Mouse (Mus musculus) yolk sac, embryonic 10.5 days (tissue): ENCODE measurements around the gene Emc10.

Source experiments
- DNase-seq: peaks from one replicate; pipeline ENCODE4 v3.0.0-alpha.2; 2017; ENCODE audit warnings: low spot score

Emc10 gene

DNA sequence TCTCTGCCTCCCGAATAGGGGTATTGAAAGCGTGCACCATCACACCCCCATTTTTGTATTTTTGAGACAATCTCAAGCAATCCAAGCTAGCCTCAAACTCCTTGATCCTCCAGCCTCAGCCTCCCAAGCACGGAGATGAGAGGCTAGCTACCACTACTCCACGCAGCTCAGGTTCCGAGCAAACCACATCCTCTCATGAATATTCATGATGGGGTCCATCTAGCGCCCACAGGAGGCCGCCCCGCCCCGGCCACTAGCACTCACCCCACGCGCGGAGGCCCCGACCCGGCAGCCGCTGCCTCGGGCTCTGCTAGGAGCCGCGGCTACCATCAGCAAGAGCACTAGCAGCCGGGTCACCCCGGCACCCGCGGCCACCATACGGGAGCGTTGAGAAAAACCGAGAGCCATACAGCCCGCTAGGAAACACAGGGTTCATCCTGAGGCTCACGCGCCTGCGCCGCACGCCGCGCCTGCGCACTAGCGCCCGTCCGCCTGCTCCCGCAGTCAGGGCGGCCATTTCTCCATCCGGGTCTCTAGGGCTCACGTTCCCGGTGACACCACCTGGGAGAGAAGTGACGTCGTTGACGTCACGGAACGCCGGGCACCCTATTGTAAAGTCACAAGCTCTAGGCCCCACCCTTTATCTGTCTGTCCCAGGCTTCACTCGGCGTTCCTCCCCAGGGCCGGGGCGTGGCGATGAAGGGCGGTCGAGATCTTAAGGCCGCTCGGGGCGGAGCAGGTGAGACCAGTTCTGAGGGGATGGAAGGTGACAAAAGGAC, at the start of gene Emc10, which contains the start of gene Fam71e1:
Emc10 (minus strand) TSS at position 538 of the 779 bp plus-strand sequence.
Fam71e1 (plus strand) TSS at position 590 of the 779 bp plus-strand sequence.
- DNase-seq, result peak; percentile 97

DNA sequence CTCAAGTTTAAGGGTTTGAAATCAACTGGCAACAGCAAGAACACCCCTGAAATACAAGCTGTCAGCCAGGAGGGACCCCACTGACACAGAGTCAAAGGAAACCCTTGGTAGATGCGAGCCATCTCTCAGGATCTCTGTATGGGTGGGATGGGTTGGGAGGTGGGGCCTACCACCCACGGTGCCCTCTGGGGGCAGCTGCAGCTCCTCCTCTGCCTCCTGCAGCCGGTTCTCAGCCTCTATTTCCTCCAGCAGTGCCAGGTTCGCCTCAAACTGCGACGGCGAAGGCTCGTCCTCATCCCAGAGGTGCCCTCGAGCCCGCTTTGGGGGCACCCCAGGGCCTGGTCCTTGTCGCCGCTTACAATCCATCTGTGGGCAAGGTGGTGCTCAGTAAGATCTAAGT, 46.7 kb upstream of the Emc10 start:
- no peak for DNase-seq

DNA sequence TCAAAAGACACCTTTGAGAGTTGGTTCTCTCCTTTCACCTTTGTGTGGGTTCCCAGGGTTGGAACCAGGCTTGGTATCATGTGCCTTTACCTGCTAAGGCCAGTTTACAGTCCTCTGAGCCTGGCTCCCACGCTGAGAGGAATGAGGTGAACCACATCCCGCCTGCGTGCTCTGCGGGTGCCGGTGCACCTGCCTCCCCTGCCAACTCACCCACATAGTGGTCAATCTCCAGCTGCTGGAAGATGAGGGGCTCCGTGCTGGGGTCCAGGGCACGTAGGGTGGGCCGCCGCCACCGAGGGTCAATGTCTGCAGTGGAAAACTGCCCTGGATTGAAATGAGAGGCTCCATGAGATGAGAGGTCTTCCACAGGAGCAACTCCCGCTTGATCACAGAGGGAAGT, 46.2 kb upstream of the Emc10 start:
- DNase-seq, result no peak

DNA sequence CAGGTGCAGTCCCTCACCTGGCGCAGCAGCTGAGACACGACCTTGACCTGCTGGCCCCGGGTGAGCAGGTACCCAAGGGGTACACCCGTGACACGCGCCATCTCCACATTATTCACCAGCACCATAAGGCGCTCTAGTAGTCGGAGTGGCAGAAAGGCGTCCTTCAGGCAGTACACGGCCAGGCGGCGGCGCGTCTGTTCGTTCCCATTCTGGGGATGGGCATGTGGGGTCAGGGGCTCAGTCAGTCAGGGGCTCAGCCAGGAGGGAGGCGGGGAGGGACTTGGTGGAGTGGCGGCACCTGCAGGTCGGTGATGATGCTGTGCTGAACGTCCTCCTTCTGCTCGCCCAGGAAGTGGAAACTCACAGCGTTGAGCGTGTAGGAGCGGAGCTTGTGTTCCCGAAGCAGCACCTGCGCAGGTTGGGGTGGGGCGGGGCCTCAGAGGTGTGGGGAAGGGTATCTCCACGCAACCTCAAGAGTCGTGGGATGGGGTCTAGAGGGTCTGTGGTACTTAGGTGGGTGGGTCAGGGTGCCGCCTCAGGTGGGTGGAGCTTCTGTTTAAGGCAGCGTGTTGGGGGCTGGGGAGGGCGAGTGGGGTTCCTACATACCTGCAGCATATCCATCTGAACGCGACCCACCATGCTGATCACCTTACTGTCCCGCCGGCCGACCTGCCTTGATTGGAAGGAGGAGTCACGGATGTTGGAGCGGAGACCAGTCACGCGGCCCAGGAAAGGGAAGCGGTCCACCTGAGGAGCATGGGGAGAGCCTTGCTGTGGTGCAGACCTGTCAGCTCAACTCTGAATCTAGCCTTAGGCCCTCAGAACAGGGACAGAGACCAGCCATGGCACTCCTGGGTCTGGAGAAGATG, 42.7 kb upstream of the Emc10 start:
- DNase-seq, result no peak

DNA sequence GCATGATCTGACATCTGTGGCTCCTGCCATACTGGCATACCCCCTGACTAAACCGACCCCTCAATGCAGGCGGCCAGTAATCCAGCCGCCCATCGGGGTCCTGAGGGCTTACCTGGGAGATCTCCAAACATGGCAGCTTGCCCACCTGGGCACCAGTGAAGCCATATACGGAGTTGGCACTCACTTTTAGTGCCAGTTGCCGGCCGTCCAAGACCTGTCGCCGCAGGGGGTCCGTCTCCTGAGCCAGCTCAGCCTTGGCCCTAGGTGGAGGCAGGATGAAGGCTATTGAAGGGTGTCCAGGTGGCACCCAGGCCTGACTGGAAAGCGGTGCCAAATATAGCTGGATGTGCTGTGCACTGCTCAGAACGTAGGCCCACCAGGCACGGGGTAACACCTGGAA, 41.2 kb upstream of the Emc10 start:
- DNase-seq, result no peak

DNA sequence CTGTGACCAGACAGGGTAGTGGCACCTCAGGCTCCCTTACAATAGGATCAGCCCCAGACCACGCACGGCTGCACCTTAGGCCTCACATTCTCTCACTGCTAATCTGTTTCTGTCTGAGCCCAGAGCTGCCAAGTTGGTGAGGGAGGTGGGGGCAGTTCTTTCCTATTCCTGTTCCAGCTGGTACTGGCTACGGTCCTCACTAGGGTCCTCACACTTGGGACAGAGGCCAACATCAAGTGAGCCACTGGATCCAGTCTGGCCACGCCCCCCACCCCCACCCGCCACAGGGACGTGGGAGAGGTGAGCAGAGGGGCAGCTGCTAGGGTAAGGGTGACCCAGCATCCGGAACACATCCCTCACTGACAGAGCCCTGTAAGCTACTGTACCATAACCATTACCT, 40.7 kb upstream of the Emc10 start:
- no peak for DNase-seq

DNA sequence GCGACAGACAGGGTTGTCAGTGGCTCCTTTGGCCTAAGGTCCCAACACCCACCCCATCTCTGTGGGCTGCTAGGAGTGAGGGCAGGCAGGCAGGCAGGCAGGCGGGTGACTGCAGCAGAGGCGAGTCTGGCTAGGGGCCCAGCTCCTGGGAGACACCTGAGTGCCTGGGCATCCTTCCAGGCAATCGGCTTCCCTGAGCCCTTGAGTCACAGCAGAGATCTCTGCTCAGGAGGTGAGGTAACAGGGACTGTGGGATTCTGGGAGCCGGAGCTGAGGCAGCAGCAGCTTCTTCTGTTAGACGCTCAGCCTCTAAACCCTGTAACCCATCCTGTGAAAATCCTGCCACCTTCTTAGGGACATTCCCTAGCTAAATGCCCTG, 40.2 kb upstream of the Emc10 start:
- no peak for DNase-seq

DNA sequence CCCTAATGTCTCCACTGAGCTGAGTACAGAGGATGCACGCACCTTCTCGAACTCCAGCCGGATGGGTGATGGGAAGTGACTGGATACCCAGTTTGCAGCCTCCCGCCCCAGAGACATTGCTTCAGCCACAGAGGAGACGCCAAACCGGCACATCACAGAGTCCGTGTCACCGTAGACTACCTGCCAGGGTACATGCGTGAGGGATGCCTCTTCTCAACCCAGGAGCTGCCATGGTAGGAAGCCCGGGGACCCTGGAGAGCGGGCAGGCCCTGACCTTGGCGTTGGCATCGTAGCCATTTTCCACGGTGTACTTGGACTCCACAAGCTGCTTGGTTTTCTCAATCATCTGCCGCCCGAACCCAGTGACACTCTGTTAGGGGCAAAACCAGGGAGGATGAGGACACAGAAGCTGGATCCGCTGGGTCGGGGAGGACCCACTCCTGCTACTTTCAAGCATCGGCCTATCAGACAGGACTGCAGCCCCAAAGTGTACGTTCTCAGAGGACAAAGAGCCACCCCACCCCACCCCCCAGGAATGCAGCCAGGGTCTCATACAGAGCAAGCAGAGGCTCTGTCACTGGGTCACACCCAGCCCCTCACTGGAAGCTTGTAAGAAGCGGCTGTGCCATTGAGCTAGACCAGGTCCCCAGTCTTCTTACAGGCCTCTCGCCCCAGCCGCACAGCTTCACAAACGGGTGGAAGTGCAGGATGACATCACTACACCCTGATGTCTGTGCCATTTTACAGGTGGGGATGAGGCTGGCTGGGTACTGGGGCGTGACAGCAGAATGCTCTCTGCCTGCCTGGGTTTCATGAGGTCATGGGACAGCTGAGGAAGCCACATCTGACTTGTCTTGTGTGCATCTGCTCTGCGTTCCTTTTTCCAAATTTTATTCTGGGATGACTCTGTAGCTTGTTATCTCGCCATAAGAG, 39.6 kb upstream of the Emc10 start:
- DNase-seq, result no peak

DNA sequence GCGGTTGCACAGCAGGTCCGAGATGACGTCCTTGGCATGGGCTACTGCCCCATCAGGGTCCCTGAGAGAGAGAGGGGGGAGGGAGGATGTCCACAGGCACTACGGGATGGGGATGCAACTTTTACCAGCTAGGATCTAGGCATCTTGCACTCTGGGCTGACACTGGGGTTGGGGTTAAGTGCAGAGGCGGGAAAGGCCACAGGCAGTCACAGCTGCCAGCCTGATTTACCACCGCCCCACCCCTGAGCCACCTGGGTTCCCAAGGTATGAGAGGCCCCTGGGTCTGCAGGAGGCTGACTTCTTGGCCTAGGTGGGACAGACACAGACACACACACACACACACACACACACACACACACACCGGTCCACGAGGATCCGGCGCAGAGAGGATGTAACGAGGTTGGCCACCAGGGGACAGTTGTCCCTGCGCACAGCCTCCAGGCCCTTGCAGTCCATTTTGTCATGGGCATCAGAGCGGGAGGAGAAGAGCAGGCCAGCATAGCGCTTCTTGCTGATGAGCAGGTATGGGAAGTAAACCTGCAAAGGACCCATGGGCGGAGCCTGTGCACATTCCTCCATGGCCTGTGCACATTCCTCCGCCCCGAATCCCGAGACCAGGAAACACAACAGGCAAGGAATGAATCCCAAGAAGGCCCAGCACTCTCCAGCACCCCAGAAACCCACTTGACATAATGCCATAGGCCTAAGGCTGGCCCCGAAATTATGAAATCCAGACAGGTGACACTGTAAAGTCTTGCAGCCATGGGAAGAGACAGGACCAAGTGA, 38.5 kb upstream of the Emc10 start:
- DNase-seq, result no peak

DNA sequence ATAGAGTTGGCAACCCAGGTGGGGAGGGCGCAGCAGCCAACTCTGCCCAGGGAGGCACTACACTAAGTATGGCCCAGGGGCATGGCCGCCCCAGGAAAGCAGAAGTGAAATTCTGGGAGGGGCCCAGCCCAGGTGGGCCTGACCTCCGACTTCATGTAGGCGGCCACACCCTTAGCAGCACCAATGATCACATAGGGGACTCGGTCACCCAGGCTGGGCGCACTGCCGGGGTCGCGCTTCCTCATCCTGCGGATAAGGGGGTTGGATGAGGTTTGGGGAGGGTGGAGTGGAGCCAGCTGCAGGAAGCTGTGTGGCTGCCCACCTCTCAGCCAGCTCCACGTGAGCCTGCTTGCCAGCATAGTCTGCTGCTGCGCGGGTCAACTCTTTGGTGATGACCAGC, 37.9 kb upstream of the Emc10 start:
- DNase-seq, result no peak

DNA sequence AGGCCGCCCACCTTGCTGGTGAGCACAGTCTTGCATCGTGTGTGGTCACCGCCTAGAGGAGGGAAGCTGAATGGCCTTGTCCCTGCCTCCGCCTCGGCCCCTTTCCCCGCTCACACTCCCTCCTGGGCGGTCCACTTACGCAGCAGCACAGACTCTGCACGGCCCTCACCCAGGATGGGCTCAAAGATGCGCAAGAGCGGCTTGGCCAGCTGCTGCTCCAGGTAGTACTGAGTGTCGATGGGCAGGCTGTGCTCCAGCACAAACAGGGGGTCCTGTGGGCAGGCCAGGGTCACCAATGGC, 37.4 kb upstream of the Emc10 start:
- DNase-seq, result no peak

DNA sequence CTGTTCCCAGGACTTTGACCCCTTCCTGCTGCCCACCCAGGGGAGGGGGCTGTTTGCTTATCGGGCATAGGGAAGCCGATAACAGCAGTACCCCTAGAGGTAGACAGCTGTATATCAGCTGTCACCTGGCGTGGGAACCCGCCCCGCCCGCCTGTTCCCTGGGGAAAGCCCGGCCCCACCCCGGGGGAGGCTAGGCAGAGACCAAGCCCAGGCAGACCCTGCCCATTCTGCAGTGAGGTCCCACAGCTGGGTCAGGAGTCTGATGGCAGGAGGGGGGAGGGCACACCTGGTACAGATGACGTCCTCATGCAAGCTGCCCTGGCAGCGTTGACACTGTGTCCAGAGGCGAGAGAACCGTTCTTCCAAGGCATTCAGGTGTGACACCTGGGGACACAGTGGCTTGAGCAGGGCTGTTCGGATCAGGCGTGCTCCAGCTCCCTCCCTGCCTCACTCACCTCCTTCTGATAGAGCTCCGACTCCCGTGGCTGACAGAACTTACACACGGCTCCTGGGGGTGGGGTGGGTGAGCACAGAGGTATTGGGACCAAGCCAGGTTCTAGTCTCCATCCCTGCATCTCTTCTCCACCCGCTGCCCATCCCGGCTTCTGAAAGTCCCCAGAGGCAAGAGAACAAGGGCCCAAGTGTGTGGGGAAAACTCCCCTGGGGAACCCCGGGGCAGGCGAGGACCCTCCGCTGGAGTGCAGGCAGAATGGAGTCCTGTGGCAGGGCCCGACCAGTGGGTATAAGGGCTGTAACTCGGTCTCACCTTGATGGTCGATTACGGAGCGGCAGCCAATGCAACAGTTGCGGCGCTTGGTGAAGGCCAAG, 36.8 kb upstream of the Emc10 start:
- DNase-seq, result no peak

DNA sequence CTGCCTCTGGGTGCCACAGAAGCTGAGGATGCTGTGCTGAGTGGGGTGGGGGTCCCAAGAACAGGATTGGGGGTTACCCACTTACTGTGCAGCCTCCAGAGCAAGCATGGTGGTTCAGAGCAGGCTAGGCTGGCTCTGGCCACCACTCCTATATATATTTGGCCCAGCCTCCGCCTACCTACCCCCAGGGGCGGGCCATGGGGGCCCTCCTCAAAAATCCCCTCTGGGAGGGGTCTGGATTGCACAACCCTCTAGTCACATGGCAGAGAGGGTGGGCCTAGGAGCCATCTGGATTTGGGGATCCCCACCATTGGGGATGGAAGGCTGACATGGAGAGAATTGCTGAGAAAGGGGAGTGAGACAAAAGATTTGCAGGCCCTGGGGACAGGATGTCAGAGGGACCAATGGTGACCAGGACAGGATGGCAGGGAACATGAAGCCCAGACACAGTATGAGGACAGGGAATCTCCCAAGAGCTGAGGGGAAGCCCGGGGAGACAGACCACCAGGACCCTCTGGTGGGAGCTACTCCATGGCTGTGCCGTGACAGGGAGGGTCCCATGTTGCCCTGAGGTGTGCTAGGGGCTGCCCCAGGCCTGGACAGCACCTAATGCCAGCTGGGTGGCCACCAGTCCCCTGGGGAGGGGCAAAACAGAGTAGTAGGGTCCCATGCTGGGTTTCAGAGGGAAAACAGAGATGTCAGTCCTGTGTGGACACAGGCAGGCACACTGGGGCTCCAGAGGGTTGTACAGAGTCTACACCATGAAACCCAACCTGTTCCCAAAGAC, 35.8 kb upstream of the Emc10 start, which contains the start of gene Spib:
Spib (minus strand) TSS at position 126 of the 787 bp plus-strand sequence.
- no peak for DNase-seq

DNA sequence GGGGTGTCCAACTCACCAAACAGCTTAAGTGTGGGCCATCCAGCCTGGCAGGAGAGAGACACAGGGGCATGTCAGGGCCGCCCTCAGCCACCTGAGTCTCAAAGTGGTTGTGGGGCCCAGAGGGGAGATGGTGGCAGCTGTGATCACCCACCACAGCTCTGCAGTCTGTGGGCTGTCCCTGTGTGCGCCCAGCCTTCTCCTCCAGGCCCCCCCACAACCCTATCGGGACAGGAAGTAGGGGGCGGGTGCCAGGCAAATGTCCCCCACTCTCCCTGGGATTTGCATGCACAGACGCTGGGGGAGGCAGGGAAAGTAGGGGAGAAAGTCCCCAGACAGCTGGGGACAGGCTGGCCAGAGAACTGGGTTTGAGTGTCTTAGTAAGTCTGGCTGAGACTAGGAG, 34.9 kb upstream of the Emc10 start:
- no peak for DNase-seq

DNA sequence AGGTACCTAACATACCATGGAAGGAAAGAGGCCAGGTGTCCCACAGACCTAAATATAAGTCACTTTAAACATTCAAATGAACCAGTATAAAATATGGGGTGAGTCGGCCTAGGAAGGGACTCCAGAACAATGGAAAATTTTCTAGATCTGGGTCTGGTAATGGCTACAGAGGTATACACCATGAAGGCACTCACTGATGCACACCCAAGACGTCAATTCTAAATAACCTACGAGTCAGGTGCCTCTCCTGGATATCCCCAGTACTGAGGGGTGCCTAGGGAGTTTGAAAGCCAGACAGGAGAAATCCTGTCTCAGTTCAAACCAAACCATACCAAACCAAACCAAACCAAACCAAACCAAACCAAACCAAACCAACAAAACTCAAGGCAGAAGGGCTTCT, 34.2 kb upstream of the Emc10 start:
- DNase-seq, result no peak

DNA sequence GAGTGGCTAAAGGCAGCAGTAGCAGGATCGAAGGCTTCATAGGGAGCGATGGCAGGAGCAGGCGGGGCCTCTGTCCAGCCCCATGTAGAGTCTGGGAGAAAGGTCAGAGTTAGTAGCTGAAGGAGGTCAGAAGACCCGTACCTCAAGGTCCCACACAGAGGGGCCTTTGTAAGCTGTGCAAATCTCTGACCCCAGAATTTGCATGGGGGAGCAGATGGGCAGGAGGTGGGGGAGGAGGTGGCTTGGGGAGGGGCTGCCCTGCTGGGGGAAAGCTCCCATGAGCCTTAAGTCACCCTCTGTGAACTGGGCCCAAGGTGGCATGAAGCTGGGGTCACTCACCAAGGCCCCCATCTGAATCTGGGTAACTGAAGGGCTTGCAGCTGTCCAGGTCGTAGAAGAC, 33.2 kb upstream of the Emc10 start:
- no peak for DNase-seq

DNA sequence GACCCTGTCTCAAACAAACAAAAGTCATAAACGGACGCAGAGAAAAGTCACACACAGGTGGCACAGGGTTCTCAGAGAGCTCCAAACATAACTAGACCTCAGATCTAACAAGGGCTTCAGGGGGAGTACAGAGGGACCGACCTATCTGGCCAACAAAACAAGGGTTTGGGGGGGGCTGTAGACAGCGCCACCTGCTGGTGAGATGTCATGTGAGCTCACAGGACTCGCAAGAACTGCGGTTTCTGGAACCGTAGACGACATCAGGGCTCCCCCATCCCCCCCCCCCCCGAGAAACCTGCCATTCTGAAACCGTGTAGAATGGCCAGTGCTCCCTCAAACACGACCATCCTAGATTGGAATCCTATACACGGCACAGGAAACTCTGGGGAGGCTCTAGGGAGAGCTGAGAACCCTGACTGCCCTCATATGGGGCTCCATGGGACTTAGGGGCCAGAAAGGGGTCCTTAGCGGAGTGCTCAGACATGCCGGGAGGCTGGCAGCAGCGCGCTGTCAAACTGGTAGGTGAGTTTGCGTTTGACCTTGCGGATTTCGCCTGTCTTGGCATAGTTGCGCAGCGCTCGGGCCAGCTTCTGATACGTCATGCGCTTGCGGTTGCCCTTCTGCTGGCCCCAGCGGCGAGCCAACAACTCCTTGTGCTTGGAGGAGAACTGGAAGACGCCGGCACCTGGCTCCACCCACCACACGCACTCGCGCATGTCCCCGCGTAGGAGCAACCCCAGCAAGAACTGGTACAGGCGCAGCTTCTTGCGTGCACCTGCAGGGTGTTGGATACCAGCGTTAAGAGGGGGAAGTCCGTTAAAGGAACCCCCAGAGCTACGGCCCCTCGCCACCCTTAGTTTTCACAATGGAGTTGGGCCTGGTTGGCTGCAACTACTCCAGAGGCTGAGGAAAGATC, 31.4 kb upstream of the Emc10 start:
- DNase-seq, result peak; percentile 24

DNA sequence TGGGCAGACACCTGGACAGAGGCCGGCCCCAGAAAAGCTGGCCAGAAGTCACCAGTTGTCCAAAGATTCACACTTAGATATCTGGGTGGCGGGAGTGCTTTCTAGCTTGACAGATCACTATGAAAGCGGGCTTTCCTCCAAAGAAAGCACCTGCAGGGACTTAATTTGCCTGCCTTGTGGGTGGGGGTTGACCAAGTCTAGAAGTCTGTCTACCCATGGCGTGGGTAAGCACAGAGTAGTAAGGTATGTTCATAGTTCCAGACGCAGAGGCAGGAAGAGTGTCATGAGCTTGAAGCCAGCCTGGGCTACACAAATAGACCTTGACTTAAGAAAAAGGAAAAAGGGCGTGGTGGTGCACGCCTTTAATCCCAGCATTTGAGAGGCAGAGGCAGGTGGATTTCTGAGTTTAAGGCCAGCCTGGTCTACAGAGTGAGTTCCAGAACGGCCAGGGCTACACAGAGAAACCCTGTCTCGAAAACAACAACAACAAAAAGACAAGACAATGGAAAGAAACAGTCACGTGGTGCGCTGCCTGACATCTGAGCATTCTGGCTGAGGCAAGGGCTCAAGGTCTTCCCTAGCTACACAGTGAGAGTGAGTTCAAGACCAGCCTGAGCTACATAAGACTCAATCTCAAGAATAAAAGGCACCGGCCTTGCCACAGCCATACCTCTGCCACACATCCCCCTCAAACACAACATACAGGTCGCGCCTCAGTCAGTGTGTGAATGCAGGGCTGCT, 30.3 kb upstream of the Emc10 start:
- DNase-seq, result no peak
